Mouse (Mus musculus) thymus, adult 2 months (tissue): ENCODE measurements around the gene E130309D02Rik. TPM values are rescaled to one million over a fixed set of nuclear protein-coding genes. Genes with fewer than 3 reads are reported as not detected.

Source experiments
- DNase-seq: peaks from one replicate; pipeline ENCODE4 v3.0.0; 2021
- H3K27ac ChIP-seq: fragments of 200-500 bp; 2 replicates; pipeline ENCODE4 v1.5.1; 2012; ENCODE audit warnings: low read length, control low read depth; ENCODE audit not compliant: control insufficient read depth, insufficient read depth
- H3K27me3 ChIP-seq: fragments of 200-500 bp; 2 replicates; pipeline ENCODE4 v1.6.1; 2012; ENCODE audit warnings: mild to moderate bottlenecking, low read length, moderate library complexity, mixed read lengths; ENCODE audit not compliant: control insufficient read depth, insufficient read depth
- H3K36me3 ChIP-seq: fragments of 200-500 bp; 2 replicates; pipeline ENCODE4 v1.6.1; 2012; ENCODE audit warnings: mild to moderate bottlenecking, low read length, moderate library complexity; ENCODE audit not compliant: control insufficient read depth, insufficient read depth
- H3K4me1 ChIP-seq: fragments of 200-500 bp; replicated peaks from 2 replicates; pipeline ENCODE4 v1.6.1; 2012; ENCODE audit warnings: low read length; ENCODE audit not compliant: control insufficient read depth, insufficient read depth
- H3K4me3 ChIP-seq: fragments of 200-500 bp; 2 replicates; pipeline ENCODE4 v1.5.1; 2012; ENCODE audit warnings: mild to moderate bottlenecking, low read length, control low read depth, moderate library complexity; ENCODE audit not compliant: control insufficient read depth, insufficient read depth
- CTCF ChIP-seq: fragments of 200-500 bp; IDR thresholded peaks from 2 replicates; pipeline ENCODE4 v1.5.1; 2012; ENCODE audit warnings: mild to moderate bottlenecking, control low read depth, low read length, moderate library complexity, borderline replicate concordance; ENCODE audit not compliant: control insufficient read depth, poor library complexity, insufficient read depth; ENCODE audit errors: extremely low read depth
- POLR2A ChIP-seq: fragments of 200-500 bp; IDR thresholded peaks from 2 replicates; pipeline ENCODE4 v1.6.1; 2012; ENCODE audit warnings: mild to moderate bottlenecking, low read length, control low read depth, moderate library complexity; ENCODE audit not compliant: control insufficient read depth, poor library complexity, insufficient read depth; ENCODE audit errors: extremely low read depth
- WGBS: fragments of 180-500 bp; shearing (Covaris S2); methylation state at CpG from one replicate; pipeline ENCODE4 v1.1.7; 2018; 5-methylcytosine and 5-hydroxymethylcytosine counted together
- polyA plus RNA-seq: library from polyadenylated mRNA; depleted of rRNA; stranded (reverse); fragments of >200 nt; gene quantifications from 2 replicates; pipeline ENCODE4 v1.2.3, GENCODE M21; 2012

The E130309D02Rik gene
- polyA plus RNA-seq, 1 experiment: 65.3 TPM

- no peak overlapping the region for H3K27ac ChIP-seq
- 97% methylated on average over 7 of the region's 7 CpGs for WGBS
- TF ChIP-seq POLR2A (no peak), CTCF (peak; percentile 46; the same call in 1 of the 2 replicates)
- peaks cover 32% of the 10 kb centered on the region for H3K36me3 ChIP-seq
- DNase-seq: no peak
- H3K27me3 ChIP-seq: peaks cover 6% of the 10 kb centered on the region; the same call in 1 of the 2 replicates
- H3K4me1 ChIP-seq: 0 out of 2 replicates have a peak, but pooled peaks cover under 1% of the 10 kb centered on the region
- no peak overlapping the region for H3K4me3 ChIP-seq
Measured at GRCm38 (mm10) chr5:143298391-143298790, 16.8 kb downstream of the E130309D02Rik start.

GRCm38 (mm10) chr5:143297986-143298385 is 17.2 kb downstream of the E130309D02Rik start:
- DNase-seq: no peak
- H3K4me3 ChIP-seq: no peak overlapping the region

GRCm38 (mm10) chr5:143295330-143295729 is 19.8 kb downstream of the E130309D02Rik start:
- H3K27me3 ChIP-seq: peaks cover 8% of the 10 kb centered on the region; the same call in 1 of the 2 replicates
- WGBS: 94% methylated on average over 2 of the region's 2 CpGs
- no peak overlapping the region for H3K4me3 ChIP-seq
- DNase-seq: no peak
- H3K4me1 ChIP-seq: 0 out of 2 replicates have a peak, but pooled peaks cover 2% of the 10 kb centered on the region
- TF ChIP-seq CTCF (no peak), POLR2A (no peak)
- H3K27ac ChIP-seq: no peak overlapping the region
- peaks cover 8% of the 10 kb centered on the region for H3K36me3 ChIP-seq

More at GRCm38 (mm10) chr5:143297986-143298385, 17.2 kb downstream of the E130309D02Rik start:
- Histone ChIP-seq H3K4me1 (0 out of 2 replicates have a peak, but pooled peaks cover 2% of the 10 kb centered on the region), H3K36me3 (peaks cover 28% of the 10 kb centered on the region), H3K27ac (no peak overlapping the region), H3K27me3 (peaks cover 8% of the 10 kb centered on the region; the same call in 1 of the 2 replicates)
- 98% methylated on average over 9 of the region's 9 CpGs for WGBS
- TF ChIP-seq CTCF: no peak
- no peak for TF ChIP-seq POLR2A

- H3K27me3 ChIP-seq: peaks cover 8% of the 10 kb centered on the region; the same call in 1 of the 2 replicates
- H3K4me1 ChIP-seq: 0 out of 2 replicates have a peak, but pooled peaks cover 2% of the 10 kb centered on the region
- TF ChIP-seq CTCF: no peak
- TF ChIP-seq POLR2A: no peak
- no peak overlapping the region for H3K4me3 ChIP-seq
- WGBS: 94% methylated on average over 3 of the region's 3 CpGs
- no peak overlapping the region for H3K27ac ChIP-seq
- H3K36me3 ChIP-seq: peaks cover 4% of the 10 kb centered on the region
- DNase-seq: no peak
Measured at GRCm38 (mm10) chr5:143294862-143295261, 20.3 kb downstream of the E130309D02Rik start.

GRCm38 (mm10) chr5:143293404-143293803 is 21.8 kb downstream of the E130309D02Rik start, which contains the start of gene Zfp853:
Gene Zfp853, minus strand, starts transcription at chr5:143293623.
- no peaks in the 10 kb centered on the region for H3K36me3 ChIP-seq
- H3K27me3 ChIP-seq: peaks cover 11% of the 10 kb centered on the region; the same call in 1 of the 2 replicates
- no peak within 1 kb of the TSS for H3K4me3 ChIP-seq
- H3K27ac ChIP-seq: no peak within 1 kb of the TSS
- 9% methylated on average over 38 of the region's 38 CpGs for WGBS
- no peak for TF ChIP-seq CTCF
- TF ChIP-seq POLR2A: no peak
- DNase-seq: no peak
- peaks cover 3% of the 10 kb centered on the region; the same call in 1 of the 2 replicates for H3K4me1 ChIP-seq

GRCm38 (mm10) chr5:143292879-143293278 is 22.3 kb downstream of the E130309D02Rik start:
- Histone ChIP-seq H3K27ac (no peak overlapping the region), H3K27me3 (peaks cover 17% of the 10 kb centered on the region; the same call in 1 of the 2 replicates), H3K4me1 (peaks cover 7% of the 10 kb centered on the region), H3K36me3 (no peaks in the 10 kb centered on the region), H3K4me3 (no peak overlapping the region)
- WGBS: 10% methylated on average over 16 of the region's 19 CpGs
- TF ChIP-seq POLR2A: no peak
- no peak for TF ChIP-seq CTCF
- no peak for DNase-seq
